Mouse (Mus musculus) liver, embryonic 12.5 days (tissue): ENCODE measurements around the gene Nfyb. TPM values are rescaled to one million over a fixed set of nuclear protein-coding genes. Genes with fewer than 3 reads are reported as not detected.

ENCODE experiments used
- ATAC-seq: fragments of 200-750 bp; cut with Nextera tagmentation; 2 replicates; pipeline ENCODE4 v1.8.0; 2017; ENCODE audit warnings: moderate number of reproducible peaks, mild to moderate bottlenecking, moderate library complexity
- H3K27ac ChIP-seq: fragments of 300-500 bp; sonication (generic); 2 replicates; pipeline ENCODE4 v1.5.1; 2016; ENCODE audit warnings: mild to moderate bottlenecking
- H3K27me3 ChIP-seq: fragments of 300-500 bp; sonication (generic); replicated peaks from 2 replicates; pipeline ENCODE4 v1.6.1; 2016; ENCODE audit warnings: mild to moderate bottlenecking, moderate library complexity
- H3K36me3 ChIP-seq: fragments of 300-500 bp; sonication (generic); 2 replicates; pipeline ENCODE4 v1.6.1; 2016; ENCODE audit warnings: mild to moderate bottlenecking, moderate library complexity
- H3K4me1 ChIP-seq: fragments of 300-500 bp; sonication (generic); 2 replicates; pipeline ENCODE4 v1.6.1; 2016
- H3K4me2 ChIP-seq: fragments of 300-500 bp; sonication (generic); 2 replicates; pipeline ENCODE4 v1.6.1; 2016; ENCODE audit warnings: mild to moderate bottlenecking, moderate library complexity
- H3K4me3 ChIP-seq: fragments of 300-500 bp; sonication (generic); 2 replicates; pipeline ENCODE4 v1.5.1; 2016; ENCODE audit warnings: mild to moderate bottlenecking, moderate library complexity
- H3K9ac ChIP-seq: fragments of 300-500 bp; sonication (generic); 2 replicates; pipeline ENCODE4 v1.6.1; 2016; ENCODE audit warnings: mild to moderate bottlenecking, moderate library complexity
- H3K9me3 ChIP-seq: fragments of 300-500 bp; sonication (generic); replicated peaks from 2 replicates; pipeline ENCODE4 v1.6.1; 2016; ENCODE audit warnings: mild to moderate bottlenecking, moderate library complexity
- WGBS: fragments of 180-500 bp; shearing (Covaris S2); methylation state at CpG from one replicate; pipeline ENCODE4 v1.1.7; 2016; ENCODE audit not compliant: insufficient replicate concordance; 5-methylcytosine and 5-hydroxymethylcytosine counted together
- polyA plus RNA-seq: library from polyadenylated mRNA; unstranded; fragments of >200 nt; fragmentation: Nextera tagmentation; extraction: Ambion mirVana; gene quantifications from 2 replicates; pipeline ENCODE4 v1.2.1, GENCODE M21; 2016

Gene Nfyb
- polyA plus RNA-seq, 1 experiment from 2014 or later, result 39.4 TPM

DNA sequence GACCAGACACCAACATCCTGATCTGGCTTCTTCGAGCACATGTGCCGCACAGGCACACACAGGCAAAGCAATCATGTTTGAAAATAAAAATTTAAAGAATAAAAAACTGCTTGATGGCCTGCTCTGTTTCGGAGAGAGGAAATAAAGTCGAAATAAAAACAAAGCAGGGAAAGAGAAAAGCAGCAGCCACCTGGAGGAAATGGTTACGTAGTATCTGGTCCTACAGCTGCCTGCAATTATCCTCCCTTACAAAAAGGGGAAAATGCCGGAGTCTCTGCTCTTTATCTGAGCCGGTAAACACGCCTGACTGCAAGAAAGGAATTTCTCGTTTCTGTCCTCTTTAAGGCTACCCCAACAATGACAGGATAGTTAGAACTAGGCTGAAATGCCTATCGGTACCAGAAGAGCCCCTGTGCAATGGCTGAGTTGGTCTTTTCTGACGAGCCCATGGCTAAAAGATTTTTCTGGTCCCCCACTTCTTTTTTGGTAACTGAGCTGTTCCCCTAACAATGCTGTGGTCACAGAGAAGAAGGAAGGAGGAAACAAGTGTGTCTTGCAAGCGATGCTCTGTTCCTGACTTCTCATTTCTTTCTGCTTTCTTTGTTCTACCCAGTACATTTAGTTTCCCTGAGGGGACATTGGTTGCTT is 32.7 kb upstream of the Nfyb start:
- no peaks in the 10 kb centered on the region for H3K36me3 ChIP-seq
- H3K9ac ChIP-seq, result no peak overlapping the region
- 0 out of 2 replicates have a peak, but pooled peaks cover 2% of the 10 kb centered on the region for H3K9me3 ChIP-seq
- peaks cover 19% of the 10 kb centered on the region for H3K4me1 ChIP-seq
- H3K27ac ChIP-seq, result no peak overlapping the region
- peaks cover 27% of the 10 kb centered on the region for H3K27me3 ChIP-seq
- no peak for ATAC-seq
- H3K4me2 ChIP-seq, result no peak overlapping the region
- no peak overlapping the region for H3K4me3 ChIP-seq
- 20% methylated on average over 12 of the region's 12 CpGs for WGBS

DNA sequence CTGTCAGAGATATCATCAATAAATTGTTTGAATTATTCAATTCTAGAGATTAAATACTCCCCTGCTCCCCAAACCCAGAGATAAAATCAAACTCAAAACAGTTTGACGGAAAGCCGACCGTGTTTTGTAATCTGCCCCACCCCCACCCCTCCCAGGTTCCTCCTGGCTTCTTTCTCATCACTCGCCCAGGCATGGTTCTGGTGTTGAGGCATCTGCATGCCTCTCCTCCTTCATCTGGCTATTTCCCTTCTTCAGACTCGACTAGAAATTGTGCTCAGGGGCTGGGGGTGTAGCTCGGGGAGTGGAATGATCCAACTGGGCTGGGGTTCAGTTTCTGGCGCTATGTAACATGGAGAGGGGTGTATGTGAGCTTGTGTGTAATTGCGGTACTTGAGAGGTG is 31.8 kb upstream of the Nfyb start:
- H3K27me3 ChIP-seq, result peaks cover 27% of the 10 kb centered on the region
- no peak overlapping the region for H3K27ac ChIP-seq
- 0 out of 2 replicates have a peak, but pooled peaks cover 4% of the 10 kb centered on the region for H3K9me3 ChIP-seq
- peaks cover 19% of the 10 kb centered on the region for H3K4me1 ChIP-seq
- H3K4me3 ChIP-seq, result no peak overlapping the region
- ATAC-seq, result no peak
- H3K36me3 ChIP-seq, result no peaks in the 10 kb centered on the region
- H3K4me2 ChIP-seq, result peak overlapping the region; percentile 50
- no peak overlapping the region for H3K9ac ChIP-seq
- 25% methylated on average over 8 of the region's 8 CpGs for WGBS

DNA sequence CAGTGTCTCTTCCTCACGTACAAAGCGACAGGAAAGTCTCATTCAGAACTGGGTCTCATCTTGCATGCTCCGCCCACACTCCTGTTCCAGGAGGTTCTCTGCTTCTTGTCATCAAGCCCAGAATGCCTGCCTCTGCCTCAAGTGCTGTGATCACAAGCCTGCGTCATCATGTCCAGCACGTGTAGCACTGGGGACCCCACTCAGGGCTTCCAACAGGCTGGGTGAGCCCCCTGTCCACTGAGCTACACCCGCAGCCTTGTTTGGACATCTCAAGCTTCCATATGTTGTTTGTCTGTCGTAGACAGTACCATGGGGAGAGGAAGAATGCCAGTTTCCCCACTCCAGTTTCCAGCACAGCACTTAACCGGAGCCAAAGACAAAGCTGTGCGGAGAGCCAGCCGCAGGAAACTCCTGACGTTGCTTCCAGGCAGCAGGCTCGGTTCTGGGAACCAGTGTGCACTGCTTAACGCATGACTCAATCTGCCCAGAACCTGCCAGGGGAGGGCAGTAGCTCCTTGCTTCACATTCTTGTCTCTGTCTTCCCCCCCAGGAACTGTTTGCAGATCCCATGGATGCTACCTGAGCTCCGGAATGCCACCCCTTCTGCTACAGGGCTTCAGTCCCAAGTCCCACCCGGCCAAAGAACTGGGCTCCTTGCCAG is 31.3 kb upstream of the Nfyb start:
- peak; percentile 31 for ATAC-seq
- no peak overlapping the region for H3K4me3 ChIP-seq

DNA sequence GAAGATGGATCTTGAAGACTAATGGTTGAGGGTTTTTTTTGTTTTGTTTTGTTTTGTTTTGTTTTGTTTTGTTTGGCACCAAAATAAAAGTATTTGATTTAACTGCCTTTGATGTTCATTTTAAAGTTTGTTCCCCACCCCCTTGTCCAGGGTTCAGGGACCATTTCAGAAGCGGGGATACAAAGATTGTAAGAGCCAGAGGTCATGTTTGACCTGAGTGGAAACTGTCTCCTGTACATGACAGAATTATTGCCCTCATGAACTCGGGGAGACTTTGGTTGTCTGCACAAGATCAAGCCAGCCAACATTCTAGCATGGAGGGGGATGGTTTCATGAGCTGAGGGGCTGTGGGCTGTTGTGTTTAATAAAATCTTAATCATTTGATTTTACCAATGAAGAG is 28.4 kb upstream of the Nfyb start:
- H3K9me3 ChIP-seq, result 0 out of 2 replicates have a peak, but pooled peaks cover 4% of the 10 kb centered on the region
- H3K4me1 ChIP-seq, result peaks cover 19% of the 10 kb centered on the region
- H3K9ac ChIP-seq, result no peak overlapping the region
- H3K4me2 ChIP-seq, result no peak overlapping the region
- H3K36me3 ChIP-seq, result no peaks in the 10 kb centered on the region
- no peak for ATAC-seq
- peaks cover 27% of the 10 kb centered on the region for H3K27me3 ChIP-seq
- no peak overlapping the region for H3K27ac ChIP-seq
- WGBS, result 55% methylated on average over 2 of the region's 2 CpGs
- H3K4me3 ChIP-seq, result no peak overlapping the region

More for the DNA sequence above, 31.3 kb upstream of the Nfyb start:
- H3K36me3 ChIP-seq, result no peaks in the 10 kb centered on the region
- peak overlapping the region; percentile 50 for H3K4me2 ChIP-seq
- H3K4me1 ChIP-seq, result peaks cover 19% of the 10 kb centered on the region
- WGBS, result 18% methylated on average over 15 of the region's 15 CpGs
- H3K27ac ChIP-seq, result no peak overlapping the region
- no peak overlapping the region for H3K9ac ChIP-seq
- 0 out of 2 replicates have a peak, but pooled peaks cover 4% of the 10 kb centered on the region for H3K9me3 ChIP-seq
- H3K27me3 ChIP-seq, result peaks cover 27% of the 10 kb centered on the region

DNA sequence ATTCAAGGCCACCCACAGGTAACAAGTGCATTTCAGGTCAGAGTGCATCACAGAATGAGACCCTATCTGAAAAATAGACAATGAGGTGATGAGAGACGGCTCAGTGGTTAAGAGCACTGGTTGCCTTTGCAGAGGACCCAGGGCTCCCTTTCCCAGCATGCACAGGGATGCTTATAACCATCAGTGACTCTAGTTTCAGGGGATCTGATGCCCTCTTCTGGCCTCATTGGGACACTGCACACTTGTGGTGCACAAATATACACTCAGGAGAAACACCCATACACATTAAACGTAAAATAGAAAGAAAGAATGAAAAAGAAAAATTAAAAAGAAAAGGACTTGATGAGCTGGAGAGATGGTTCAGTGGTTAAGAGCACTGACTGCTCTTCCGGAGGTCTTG is 27.8 kb upstream of the Nfyb start:
- peaks cover 22% of the 10 kb centered on the region for H3K27me3 ChIP-seq
- H3K4me2 ChIP-seq, result no peak overlapping the region
- H3K9ac ChIP-seq, result no peak overlapping the region
- 0 out of 2 replicates have a peak, but pooled peaks cover 4% of the 10 kb centered on the region for H3K9me3 ChIP-seq
- H3K4me3 ChIP-seq, result no peak overlapping the region
- peaks cover 19% of the 10 kb centered on the region for H3K4me1 ChIP-seq
- H3K27ac ChIP-seq, result no peak overlapping the region
- no peaks in the 10 kb centered on the region for H3K36me3 ChIP-seq
- WGBS, result 69% methylated on average over 3 of the region's 3 CpGs
- ATAC-seq, result no peak

DNA sequence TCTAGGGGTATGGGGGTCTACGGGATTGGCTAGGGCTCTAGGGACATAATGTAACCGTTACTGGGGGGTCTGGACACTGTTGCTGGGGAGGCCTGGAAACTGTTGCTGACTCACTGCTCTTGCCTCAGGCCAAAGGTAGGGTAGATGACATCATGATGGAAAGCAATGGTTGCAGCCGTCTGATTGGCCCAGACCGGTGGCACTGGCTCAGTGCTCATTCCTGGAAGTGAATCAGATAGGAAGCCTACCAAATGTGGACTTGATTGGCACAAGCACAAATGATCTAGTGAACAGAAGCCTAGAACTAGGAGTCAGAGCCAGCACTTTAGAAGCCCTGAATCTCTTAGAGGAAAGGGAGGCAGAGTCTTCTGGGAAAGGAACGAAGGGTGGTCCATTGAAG is 26.6 kb upstream of the Nfyb start:
- H3K36me3 ChIP-seq, result no peaks in the 10 kb centered on the region
- no peak for ATAC-seq
- H3K4me3 ChIP-seq, result no peak overlapping the region
- no peak overlapping the region for H3K4me2 ChIP-seq
- H3K27ac ChIP-seq, result no peak overlapping the region
- no peak overlapping the region for H3K9ac ChIP-seq
- H3K4me1 ChIP-seq, result peaks cover 7% of the 10 kb centered on the region; the same call in 1 of the 2 replicates
- H3K9me3 ChIP-seq, result 0 out of 2 replicates have a peak, but pooled peaks cover 4% of the 10 kb centered on the region
- H3K27me3 ChIP-seq, result peaks cover 9% of the 10 kb centered on the region
- WGBS, result 69% methylated on average over 5 of the region's 5 CpGs

DNA sequence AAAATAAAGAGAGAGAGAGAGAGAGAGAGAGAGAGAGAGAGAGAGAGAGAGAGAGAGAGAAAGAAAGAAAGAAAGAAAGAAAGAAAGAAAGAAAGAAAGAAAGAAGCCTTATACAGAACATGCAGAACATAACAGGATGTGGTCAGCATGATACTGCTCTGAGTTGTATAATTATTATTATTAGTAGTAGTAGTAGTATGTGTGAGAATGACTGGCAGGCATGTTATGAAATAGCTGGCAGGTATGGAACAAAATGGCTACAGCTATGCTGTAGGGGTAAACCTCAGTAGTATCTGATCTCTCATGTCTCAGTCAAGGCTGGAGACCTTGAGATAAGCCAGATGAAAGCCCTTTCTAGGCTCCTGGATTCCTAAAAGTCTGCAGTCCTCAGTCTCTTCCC is 25.2 kb upstream of the Nfyb start:
- H3K4me2 ChIP-seq, result no peak overlapping the region
- ATAC-seq, result no peak
- H3K36me3 ChIP-seq, result no peaks in the 10 kb centered on the region
- H3K27ac ChIP-seq, result no peak overlapping the region
- H3K4me1 ChIP-seq, result no peaks in the 10 kb centered on the region
- H3K9me3 ChIP-seq, result 0 out of 2 replicates have a peak, but pooled peaks cover 4% of the 10 kb centered on the region
- H3K4me3 ChIP-seq, result no peak overlapping the region
- no peaks in the 10 kb centered on the region for H3K27me3 ChIP-seq
- H3K9ac ChIP-seq, result no peak overlapping the region

DNA sequence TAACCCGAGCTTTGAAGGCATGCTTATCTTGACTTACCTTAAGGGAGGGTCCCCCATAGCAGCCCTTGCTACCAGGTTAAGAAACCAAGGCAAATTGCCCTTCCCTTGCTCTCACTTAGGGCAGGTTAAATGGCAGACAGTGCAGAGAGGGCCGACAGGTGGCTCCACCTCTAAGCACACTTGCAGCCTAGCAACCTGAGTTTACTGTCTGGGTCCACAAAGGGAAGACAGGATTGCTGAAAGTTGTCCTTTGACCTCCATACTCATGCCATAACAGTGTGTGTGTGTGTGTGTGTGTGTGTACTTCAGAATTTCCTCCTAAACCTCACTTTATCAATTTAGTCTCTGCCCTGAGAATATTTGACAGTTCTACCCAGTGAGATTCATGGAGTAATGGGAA is 18.5 kb upstream of the Nfyb start:
- Histone ChIP-seq H3K4me3 (no peak overlapping the region), H3K4me2 (no peak overlapping the region), H3K9me3 (no peaks in the 10 kb centered on the region), H3K27me3 (0 out of 2 replicates have a peak, but pooled peaks cover 4% of the 10 kb centered on the region), H3K27ac (no peak overlapping the region), H3K36me3 (no peaks in the 10 kb centered on the region), H3K9ac (no peak overlapping the region), H3K4me1 (peaks cover 39% of the 10 kb centered on the region)
- 26% methylated on average over 2 of the region's 2 CpGs for whole genome bisulfite sequencing
- no peak for ATAC-seq

DNA sequence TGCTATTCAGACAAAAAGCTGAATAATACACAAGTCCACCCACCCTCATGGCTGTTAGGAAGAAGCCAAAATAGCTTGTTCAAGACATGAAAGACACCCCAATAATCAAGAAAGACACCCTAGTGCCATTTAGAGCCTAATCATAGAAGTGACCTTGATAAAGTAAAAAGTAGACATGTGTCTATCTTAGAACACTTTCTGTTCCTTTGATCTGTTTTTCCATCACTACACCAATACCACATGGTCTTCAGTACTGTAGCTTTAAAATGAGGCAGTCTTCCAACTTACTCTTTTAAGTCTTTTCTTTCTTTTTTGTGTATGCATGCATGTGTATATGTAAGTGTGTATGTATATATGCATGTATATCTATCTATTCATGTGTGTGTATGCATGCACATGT is 16.9 kb upstream of the Nfyb start:
- H3K27ac ChIP-seq, result no peak overlapping the region
- peaks cover 54% of the 10 kb centered on the region for H3K4me1 ChIP-seq
- ATAC-seq, result no peak
- no peak overlapping the region for H3K9ac ChIP-seq
- no peaks in the 10 kb centered on the region for H3K9me3 ChIP-seq
- H3K4me2 ChIP-seq, result no peak overlapping the region; the same call in 1 of the 2 replicates
- no peak overlapping the region for H3K4me3 ChIP-seq
- peaks cover 11% of the 10 kb centered on the region for H3K27me3 ChIP-seq
- H3K36me3 ChIP-seq, result no peaks in the 10 kb centered on the region

DNA sequence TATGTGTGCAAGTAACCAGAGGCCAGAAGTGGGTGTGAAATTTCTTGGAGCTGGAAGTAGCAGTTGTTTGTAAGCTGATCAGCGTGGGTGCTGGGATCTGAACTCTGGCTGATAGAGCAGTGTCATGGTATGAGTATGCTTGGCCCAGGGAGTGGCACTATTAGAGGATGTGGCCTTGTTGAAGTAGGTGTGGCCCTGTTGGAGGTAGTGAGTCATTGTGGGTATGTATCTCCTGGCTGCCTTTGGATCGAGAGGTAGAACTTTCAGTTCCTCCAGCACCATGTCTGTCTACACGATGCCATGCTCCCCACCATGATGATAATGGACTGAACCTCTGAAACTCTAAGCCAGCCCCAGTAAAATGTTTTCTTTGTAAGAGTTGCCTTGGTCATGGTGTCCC is 16.4 kb upstream of the Nfyb start:
- ATAC-seq, result peak; percentile 80
- H3K27ac ChIP-seq, result 0 out of 2 replicates have a peak overlapping the region, but pooled peaks have one; percentile 28
- H3K4me3 ChIP-seq, result no peak overlapping the region
- WGBS, result 49% methylated on average over 3 of the region's 3 CpGs
- H3K4me1 ChIP-seq, result peaks cover 54% of the 10 kb centered on the region
- H3K27me3 ChIP-seq, result peaks cover 16% of the 10 kb centered on the region
- no peaks in the 10 kb centered on the region for H3K9me3 ChIP-seq
- H3K4me2 ChIP-seq, result peak overlapping the region; percentile 17; the same call in 1 of the 2 replicates
- H3K9ac ChIP-seq, result no peak overlapping the region
- no peaks in the 10 kb centered on the region for H3K36me3 ChIP-seq

DNA sequence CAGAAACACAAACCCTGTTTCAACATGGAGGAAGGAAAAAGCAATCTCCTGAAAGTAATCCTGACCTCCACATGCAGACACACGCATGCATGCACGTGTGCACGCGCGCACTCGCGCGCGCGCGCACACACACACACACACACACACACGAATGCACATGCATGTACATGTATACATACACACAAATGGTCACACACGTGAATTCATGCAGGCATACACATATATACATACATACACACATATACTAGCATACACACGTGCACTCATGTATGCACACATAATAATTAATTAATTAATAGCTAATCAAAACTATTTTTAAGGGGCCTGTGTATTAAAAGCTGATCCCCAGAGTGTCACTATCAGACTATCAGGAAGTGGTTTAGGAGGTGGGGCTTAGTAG is 15.9 kb upstream of the Nfyb start:
- Histone ChIP-seq H3K4me2 (no peak overlapping the region), H3K27ac (0 out of 2 replicates have a peak overlapping the region, but pooled peaks have one; percentile 28), H3K4me3 (no peak overlapping the region), H3K36me3 (no peaks in the 10 kb centered on the region), H3K4me1 (peaks cover 54% of the 10 kb centered on the region), H3K27me3 (peaks cover 17% of the 10 kb centered on the region), H3K9ac (no peak overlapping the region), H3K9me3 (no peaks in the 10 kb centered on the region)
- ATAC-seq, result no peak
- WGBS, result 93% methylated on average over 14 of the region's 14 CpGs

DNA sequence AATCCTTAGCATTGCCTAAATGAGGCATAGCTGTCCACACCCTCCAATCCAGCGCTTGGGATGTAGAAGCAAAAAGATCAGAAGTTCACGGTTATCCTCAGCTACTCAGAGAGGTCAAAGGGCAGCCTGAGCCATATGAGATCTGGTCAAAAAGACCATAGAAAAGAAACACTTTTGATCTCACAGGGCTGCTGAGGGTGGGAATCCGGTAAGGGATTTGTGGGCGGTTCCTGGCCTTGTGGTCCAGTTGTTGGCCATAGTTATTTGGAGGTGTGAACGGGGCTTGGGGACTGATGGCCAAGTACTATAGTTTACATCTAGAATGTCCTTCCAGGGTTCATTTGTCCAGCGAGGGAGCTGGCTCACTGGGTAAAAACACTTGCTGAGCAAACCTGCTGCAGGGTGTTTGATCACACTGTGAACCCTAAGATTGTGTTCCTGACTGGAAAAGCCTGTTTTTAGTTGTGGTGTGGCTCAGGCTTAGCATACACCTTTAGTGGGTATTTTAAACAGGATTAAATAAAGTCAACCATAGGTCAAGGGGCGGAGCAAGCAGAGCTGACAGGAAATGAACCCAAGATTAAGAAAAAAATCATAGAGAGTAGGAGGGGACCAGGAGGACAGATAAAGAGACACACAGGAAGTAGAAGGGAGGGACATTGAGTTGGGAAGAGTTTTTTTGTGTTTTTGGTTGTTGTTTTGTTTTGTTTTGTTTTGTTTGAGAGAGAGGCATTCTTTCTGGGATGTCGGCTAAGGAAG is 15.0 kb upstream of the Nfyb start:
- Histone ChIP-seq H3K4me3 (no peak overlapping the region), H3K9me3 (no peaks in the 10 kb centered on the region), H3K4me1 (peaks cover 54% of the 10 kb centered on the region), H3K27ac (no peak overlapping the region), H3K36me3 (no peaks in the 10 kb centered on the region), H3K27me3 (peaks cover 17% of the 10 kb centered on the region), H3K9ac (no peak overlapping the region), H3K4me2 (no peak overlapping the region)
- ATAC-seq, result no peak
- 75% methylated on average over 8 of the region's 8 CpGs for WGBS
